Mouse (Mus musculus): ENCODE measurements around the gene Trp53.

Gene Trp53

DNA sequence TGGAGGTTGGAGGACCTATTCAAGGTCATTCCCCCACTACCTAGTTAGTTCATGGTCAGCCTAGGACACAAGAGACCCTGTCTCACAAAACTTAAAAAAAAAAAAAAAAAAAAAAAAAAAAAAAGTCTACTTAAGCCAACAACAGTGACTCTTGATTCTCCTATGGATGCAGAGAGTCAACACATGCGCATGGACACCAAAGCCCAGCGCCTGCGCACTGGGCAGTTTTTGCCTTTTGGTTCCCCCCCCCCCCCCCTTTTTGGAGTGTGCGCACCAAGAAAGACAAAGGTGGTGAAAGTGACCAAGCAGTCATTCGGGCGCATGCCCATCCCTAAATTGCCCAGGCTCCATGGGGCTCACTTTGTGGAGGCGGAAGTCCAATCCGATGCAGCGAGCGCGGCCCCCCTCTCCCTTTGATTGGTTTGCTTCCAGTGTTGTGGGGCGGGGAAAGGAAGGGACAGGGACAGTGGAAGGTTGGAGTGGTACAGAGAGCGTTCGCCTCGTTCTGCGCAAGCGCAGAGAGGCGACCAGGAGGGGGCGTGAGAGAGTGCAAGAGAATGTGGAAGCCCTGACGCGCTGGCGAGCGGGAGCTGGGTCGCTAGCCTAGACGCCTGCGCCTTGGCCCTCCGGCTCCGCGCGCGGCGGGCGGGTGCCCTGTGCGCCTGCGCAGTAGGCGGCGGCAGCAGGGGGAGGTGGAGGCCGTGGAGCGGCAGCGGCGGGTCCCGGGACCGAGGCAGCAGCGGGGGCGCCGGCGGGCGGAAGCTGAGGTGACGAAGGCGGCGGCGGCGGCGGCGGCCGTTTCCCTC is 52.3 kb downstream of the Trp53 start, which contains the start of gene Fxr2:
TSS of gene Fxr2 (plus strand) at position 707 of the 806 bp plus-strand sequence.
- DNase-seq = peak; percentile 100

DNA sequence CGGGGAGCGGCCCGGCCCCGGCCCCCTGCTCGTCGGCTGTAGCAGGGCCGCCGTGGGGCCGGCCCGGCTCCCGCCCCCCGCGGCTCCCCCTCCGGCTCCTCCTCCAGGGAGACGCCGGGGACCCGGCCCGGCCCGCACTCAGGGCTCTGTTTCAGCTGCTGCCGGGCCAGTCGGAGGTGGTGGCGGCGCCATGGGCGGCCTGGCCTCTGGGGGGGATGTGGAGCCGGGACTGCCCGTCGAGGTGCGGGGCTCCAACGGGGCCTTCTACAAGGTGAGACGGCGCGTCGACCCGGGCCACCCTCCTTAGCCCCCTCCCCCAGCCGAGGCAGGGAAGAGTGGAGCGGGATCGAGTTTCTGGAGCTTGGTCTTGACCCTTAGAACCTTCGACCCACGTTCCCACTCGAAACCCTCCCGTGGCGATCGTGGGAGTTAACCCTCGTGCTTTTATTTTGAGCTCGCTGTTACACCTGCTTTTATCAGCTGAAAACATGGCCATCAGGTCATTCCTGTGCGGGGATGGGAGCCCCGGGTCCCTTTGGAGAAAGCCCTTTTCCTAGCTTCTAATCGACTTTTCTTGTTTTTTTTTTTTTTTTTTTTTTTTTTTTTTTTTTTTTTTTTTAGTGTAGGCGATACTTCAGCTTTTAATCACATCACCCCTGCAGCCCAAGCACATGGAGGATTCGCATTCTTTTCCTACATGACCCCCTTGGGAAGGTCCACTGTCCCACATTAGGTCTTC is 53.1 kb downstream of the Trp53 start:
- DNase-seq = peak; percentile 63 to 80

DNA sequence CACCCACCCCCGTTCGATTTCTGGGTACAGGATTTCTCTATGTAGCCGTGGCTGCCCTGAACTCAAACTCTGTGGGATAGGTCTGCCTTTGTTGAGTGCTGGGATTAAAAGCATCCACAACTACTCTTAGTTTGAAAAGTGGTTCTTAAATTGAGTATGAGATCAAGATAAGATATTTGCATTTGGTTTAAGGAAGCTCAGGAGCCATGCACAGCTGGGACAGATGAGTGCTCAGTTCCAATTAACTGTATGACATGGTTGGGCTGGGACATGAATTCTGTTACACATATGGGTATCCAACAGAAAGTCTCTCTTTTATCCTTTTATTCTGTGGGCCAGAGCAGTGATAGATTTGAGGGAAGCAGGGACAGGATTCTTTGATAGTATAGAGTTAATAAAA is 55.3 kb downstream of the Trp53 start:
- DNase-seq = no peak

Data from kidney, postnatal 36 days (tissue).